Mouse (Mus musculus): ENCODE results near the gene Lonrf2. TPM values are rescaled to one million over a fixed set of nuclear protein-coding genes. Genes with fewer than 3 reads are reported as not detected.

Lonrf2 gene
- total RNA-seq, 4 experiments from 2014 or later = 4.2 to 5.1 (median 4.7) TPM

DNA sequence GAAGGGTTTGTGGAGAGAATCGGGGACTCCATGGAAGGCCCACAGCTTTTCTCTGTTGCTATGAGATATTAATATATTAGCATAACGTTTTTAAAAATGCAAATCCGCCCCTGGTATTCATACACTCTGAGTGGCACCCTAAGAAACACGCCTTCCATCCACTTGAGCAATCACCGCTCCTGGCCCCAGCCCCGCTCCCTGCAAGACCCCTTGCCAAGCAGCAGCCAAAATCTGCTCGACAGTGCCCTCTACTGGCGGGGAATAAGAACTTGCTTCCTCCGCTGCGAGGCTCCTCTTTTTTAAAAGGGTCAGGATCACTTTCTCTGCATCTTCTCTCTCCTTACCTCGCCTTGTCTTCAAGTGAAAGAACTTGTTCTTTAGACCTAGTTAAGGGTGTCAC, 68.7 kb downstream of the Lonrf2 start:
- DNase-seq (ENCODE audit: low spot score) = peak; percentile 26

DNA sequence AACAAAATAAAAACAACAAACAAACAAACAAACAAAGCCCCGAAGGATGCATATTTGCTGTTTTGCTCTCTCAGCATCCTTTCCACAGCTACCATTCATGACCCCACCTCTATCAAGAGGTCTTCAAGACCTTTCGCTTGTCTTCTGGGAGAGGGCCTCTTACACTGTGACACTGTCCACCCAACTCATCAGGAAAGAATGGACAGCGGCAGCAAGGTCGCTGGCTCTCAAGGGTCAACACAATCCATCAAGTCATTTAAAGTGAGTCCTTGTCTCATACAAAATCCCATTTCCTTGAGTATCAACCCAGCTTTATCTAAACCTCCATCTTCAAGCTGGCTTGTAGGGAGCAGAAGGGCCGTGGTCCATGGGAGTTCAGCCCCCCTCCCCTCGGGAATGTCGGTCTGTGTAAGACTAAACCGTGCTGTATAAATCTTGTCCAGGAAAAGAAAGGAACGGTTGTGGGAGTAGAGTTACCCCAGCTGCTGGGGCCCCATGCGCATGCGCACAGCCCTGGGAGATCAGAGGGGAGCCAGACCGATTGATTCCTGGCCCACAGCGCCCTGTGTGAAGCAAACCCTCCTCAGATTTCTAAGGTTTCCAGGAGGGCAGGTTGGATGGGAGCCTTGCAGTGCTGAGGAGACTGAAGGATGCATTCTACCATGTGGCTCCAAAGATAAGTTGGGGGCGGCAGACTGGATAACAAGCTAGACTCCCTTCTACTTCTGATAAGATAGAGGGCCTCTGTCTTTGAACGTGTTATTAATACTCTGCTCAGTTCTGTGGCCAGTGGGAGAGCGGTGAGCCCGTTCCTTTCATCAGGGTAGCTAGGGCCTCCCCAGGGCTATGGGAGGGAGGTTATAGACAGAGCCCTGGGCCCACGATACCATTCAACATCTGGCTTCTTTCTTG, 69.6 kb downstream of the Lonrf2 start:
- DNase-seq (ENCODE audit: low spot score) = no peak

GRCm38 (mm10) chr1:38766254-38766653, 70.3 kb downstream of the Lonrf2 start:
- no peak for DNase-seq (ENCODE audit: low spot score)

DNA sequence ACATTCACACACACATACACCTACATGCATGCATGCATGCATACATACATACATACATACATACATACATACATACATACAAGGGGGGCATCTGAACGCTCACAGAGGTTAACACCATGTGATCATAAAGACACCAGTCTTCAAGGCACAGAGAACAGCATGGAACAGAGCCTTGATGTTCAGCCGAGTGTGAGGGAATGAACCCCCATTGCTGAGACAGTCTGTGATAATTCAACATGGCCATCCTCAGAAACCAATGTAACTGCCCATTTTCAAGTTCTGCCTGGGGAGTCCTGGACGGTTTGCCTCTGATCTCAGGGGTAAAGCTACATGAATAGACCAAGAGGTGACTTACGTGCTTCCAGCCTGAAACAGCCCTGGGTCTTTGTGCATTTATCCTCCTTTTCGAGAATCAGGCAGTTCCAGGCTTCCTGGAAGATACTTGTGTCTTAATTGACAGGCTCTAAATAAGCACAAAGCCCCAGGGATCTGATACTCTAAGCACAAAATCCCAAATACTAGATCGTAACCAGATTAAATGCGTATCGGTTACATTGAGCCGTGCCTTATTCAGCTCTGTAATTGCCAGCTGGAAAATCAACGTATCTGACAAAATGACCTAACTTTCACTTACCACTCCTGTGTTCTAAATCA, 72.4 kb downstream of the Lonrf2 start:
- no peak for DNase-seq (ENCODE audit: low spot score)

- DNase-seq (ENCODE audit: low spot score) = no peak
Measured at GRCm38 (mm10) chr1:38760424-38760823, 76.1 kb downstream of the Lonrf2 start.

DNA sequence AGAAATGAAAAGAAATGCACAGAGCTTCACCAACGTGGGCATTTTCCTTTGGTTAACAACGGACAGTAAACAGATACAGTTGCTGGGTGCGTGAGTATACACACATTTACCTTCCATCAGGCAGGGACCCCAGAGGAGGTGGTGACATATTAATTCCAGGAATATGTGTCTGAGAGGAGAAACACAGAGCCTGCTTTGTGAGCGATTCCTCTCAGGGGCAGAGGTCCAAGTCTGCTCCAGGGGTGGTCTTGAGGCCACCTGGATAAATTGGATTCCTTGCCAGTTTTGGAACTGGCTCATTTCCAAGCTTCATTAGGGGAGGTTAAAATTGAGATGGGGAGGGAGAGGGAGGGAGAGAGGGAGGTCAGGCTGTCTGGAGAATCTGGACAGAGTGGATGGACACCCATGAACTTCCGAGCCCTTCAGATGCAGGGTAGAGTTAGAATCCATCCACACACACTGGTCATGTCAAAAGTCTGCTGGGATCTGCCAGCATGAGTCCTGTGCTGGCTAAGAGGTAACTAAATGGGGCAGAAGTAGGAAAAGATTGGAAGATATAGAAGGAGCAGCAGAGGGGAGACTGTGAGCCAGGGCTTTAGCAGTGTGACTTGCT, 78.6 kb downstream of the Lonrf2 start:
- DNase-seq (ENCODE audit: low spot score) = no peak

DNA sequence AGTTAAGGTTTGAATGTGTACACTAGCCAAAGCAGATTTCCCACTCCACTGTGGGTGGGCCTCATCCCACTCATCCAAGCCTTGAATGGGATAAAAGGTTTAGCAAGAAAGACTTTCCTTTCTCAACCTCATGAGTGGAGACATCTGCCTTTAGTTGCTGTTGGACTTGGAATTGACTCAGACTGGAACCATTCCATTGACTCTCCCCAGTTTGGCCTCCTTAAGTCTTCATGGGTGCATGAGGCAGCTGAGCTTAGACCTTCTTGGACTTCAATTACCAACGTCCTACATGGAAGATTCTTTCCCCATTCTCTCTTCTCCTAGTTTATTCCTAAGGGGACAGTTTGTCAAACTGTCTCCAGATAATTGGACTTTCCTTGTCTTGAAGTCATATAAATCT, 92.6 kb downstream of the Lonrf2 start:
- no peak for DNase-seq (ENCODE audit: low spot score)

Other genes with a start within 250 kb of the Lonrf2 start
- 1 to 10 TPM; 1.4 to 2.4 (median 1.7) TPM for gene Aff3, start 171.8 kb downstream of the Lonrf2 start, total RNA-seq (2022)
- gene Chst10, start 61.5 kb upstream of the Lonrf2 start, total RNA-seq (2022) = under 1 TPM; 0.16 to 0.72 (median 0.33) TPM
- gene Nms, start 102.4 kb upstream of the Lonrf2 start, total RNA-seq (2022) = not detected
- 10 to 100 TPM; 68.3 to 84.4 (median 74.0) TPM for gene Pdcl3, start 148.9 kb upstream of the Lonrf2 start, total RNA-seq (2022)